Mouse (Mus musculus): ENCODE measurements around the gene Smc6. TPM values are rescaled to one million over a fixed set of nuclear protein-coding genes. Genes with fewer than 3 reads are reported as not detected.

Gene Smc6
- total and polyA plus RNA-seq, 3 experiments, result 47.9 to 84.4 (median 50.1) TPM

DNA sequence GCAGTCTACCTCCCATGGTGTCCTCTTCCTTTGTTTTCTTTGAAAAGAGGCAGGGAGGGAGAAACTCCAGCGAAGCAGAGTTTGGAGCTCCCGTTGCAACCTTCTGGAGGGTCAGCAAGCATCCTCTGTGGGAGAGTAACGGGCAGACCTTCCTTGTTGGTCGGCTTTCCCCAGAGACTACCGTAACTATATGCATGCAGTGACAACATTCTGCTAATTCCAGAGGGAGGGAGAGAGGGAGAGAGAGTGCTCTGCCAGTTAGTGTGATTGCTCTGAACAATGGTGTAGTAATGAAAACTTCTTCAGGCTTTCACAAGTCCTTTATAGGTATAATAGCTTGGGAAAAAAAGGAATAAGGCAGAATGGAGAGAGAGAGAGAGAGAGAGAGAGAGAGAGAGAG is 41.0 kb upstream of the Smc6 start:
- H3K27ac ChIP-seq (ENCODE audit: insufficient read depth, low read depth), result no peak overlapping the region
- H3K36me3 ChIP-seq (replicated peaks in 1 of 2; ENCODE audit: control insufficient read depth in 1 of 2, insufficient read depth in 1 of 2, low read length in 1 of 2), result no peaks in the 10 kb centered on the region
- no peak overlapping the region for H3K9ac ChIP-seq (ENCODE audit: insufficient read depth, low read depth)
- TF ChIP-seq ZKSCAN1 (IDR thresholded peaks at IDR 0.05; ENCODE audit: borderline replicate concordance, low read depth, low read length), result no peak
- peaks cover 0 to 17% of the 10 kb centered on the region in 2 experiments; a peak in 2 of 4 replicates for H3K4me1 ChIP-seq (ENCODE audit: control insufficient read depth in 1 of 2, insufficient read depth in 2 of 2)
- in situ Hi-C loops (cut with MboI; ENCODE audit: low pct_ligation_motif_present, low pct_unique_long_range_greater_than_20kb, low sequenced_read_pairs) (no loop called here), dilution Hi-C loops (cut with MboI; ENCODE audit: extremely low pct_ligation_motif_present, extremely low pct_unique_long_range_greater_than_20kb, low sequenced_read_pairs) (no loop called here)
- H3K4me3 ChIP-seq (replicated peaks in 1 of 3; ENCODE audit: low read depth in 2 of 3, low read length in 2 of 3, poor library complexity in 1 of 3), result no peak overlapping the region
- no peaks in the 10 kb centered on the region for H3K27me3 ChIP-seq (replicated peaks)
- H3K79me2 ChIP-seq (replicated peaks; ENCODE audit: control insufficient read depth, extremely low read depth, insufficient read depth, poor library complexity, severe bottlenecking), result no peaks in the 10 kb centered on the region
- no peak overlapping the region for H3K4me2 ChIP-seq (ENCODE audit: insufficient read depth, low read depth, poor library complexity, severe bottlenecking)
- no peak for DNase-seq (ENCODE audit: extremely low read depth)
- no peaks in the 10 kb centered on the region for H3K9me3 ChIP-seq (replicated peaks; ENCODE audit: low read length)

- H3K36me3 ChIP-seq (replicated peaks in 1 of 2; ENCODE audit: control insufficient read depth in 1 of 2, insufficient read depth in 1 of 2, low read length in 1 of 2), result no peaks in the 10 kb centered on the region
These were observed 39.6 kb upstream of the Smc6 start for GRCm38 (mm10) chr12:11226123-11226522.

GRCm38 (mm10) chr12:11226529-11227268 is 39.0 kb upstream of the Smc6 start:
- DNase-seq (ENCODE audit: extremely low read depth), result no peak
- dilution Hi-C loops (cut with MboI; ENCODE audit: extremely low pct_ligation_motif_present, extremely low pct_unique_long_range_greater_than_20kb, low sequenced_read_pairs) (no loop called here), in situ Hi-C loops (cut with MboI; ENCODE audit: low pct_ligation_motif_present, low pct_unique_long_range_greater_than_20kb, low sequenced_read_pairs) (no loop called here)
- TF ChIP-seq MYC (IDR thresholded peaks at IDR 0.05; ENCODE audit: low read depth, low read length), result no peak
- TF ChIP-seq IRF4 (IDR thresholded peaks at IDR 0.05; ENCODE audit: low read depth, low read length), result no peak
- TF ChIP-seq MAFK (IDR thresholded peaks at IDR 0.05; ENCODE audit: insufficient replicate concordance, low read length), result no peak
- no peak for TF ChIP-seq CHD1 (IDR thresholded peaks at IDR 0.05; ENCODE audit: low read depth, low read length)
- no peak for TF ChIP-seq HCFC1 (IDR thresholded peaks at IDR 0.05; ENCODE audit: low read depth, low read length)
- no peak for TF ChIP-seq BHLHE40 (IDR thresholded peaks at IDR 0.05; ENCODE audit: low read depth, low read length)
- TF ChIP-seq POLR2A (IDR thresholded peaks at IDR 0.05; ENCODE audit: low read depth, low read length), result no peak
- Histone ChIP-seq H3K4me3 (replicated peaks in 1 of 3; ENCODE audit: low read depth in 2 of 3, low read length in 2 of 3, poor library complexity in 1 of 3) (no peak overlapping the region), H3K4me2 (ENCODE audit: insufficient read depth, low read depth, poor library complexity, severe bottlenecking) (no peak overlapping the region), H3K27ac (ENCODE audit: insufficient read depth, low read depth) (no peak overlapping the region), H3K27me3 (replicated peaks) (no peaks in the 10 kb centered on the region), H3K79me2 (replicated peaks; ENCODE audit: control insufficient read depth, extremely low read depth, insufficient read depth, poor library complexity, severe bottlenecking) (no peaks in the 10 kb centered on the region), H3K9ac (ENCODE audit: insufficient read depth, low read depth) (no peak overlapping the region), H3K36me3 (replicated peaks in 1 of 2; ENCODE audit: control insufficient read depth in 1 of 2, insufficient read depth in 1 of 2, low read length in 1 of 2) (no peaks in the 10 kb centered on the region), H3K9me3 (replicated peaks; ENCODE audit: low read length) (no peaks in the 10 kb centered on the region), H3K4me1 (ENCODE audit: control insufficient read depth in 1 of 2, insufficient read depth in 2 of 2) (peaks cover 0 to 24% of the 10 kb centered on the region in 2 experiments; a peak in 2 of 4 replicates)

More at GRCm38 (mm10) chr12:11226123-11226522, 39.6 kb upstream of the Smc6 start:
- peaks cover 0 to 24% of the 10 kb centered on the region in 2 experiments; a peak in 2 of 4 replicates for H3K4me1 ChIP-seq (ENCODE audit: control insufficient read depth in 1 of 2, insufficient read depth in 2 of 2)
- DNase-seq (ENCODE audit: extremely low read depth), result no peak
- dilution Hi-C loops (cut with MboI; ENCODE audit: extremely low pct_ligation_motif_present, extremely low pct_unique_long_range_greater_than_20kb, low sequenced_read_pairs) (no loop called here), in situ Hi-C loops (cut with MboI; ENCODE audit: low pct_ligation_motif_present, low pct_unique_long_range_greater_than_20kb, low sequenced_read_pairs) (no loop called here)
- no peak for TF ChIP-seq E2F4 (IDR thresholded peaks at IDR 0.05; ENCODE audit: insufficient replicate concordance, low read depth, low read length)
- TF ChIP-seq POLR2A (IDR thresholded peaks at IDR 0.05; ENCODE audit: low read depth, low read length), result no peak
- TF ChIP-seq ZC3H11A (IDR thresholded peaks at IDR 0.05; ENCODE audit: low read depth, low read length), result no peak
- TF ChIP-seq GABPA (IDR thresholded peaks at IDR 0.05; ENCODE audit: insufficient replicate concordance, low read depth, low read length), result no peak
- no peak for TF ChIP-seq MAZ (IDR thresholded peaks at IDR 0.05; ENCODE audit: low read depth, low read length)
- no peak for TF ChIP-seq PAX5 (IDR thresholded peaks at IDR 0.05; ENCODE audit: low read length)
- TF ChIP-seq ZKSCAN1 (IDR thresholded peaks at IDR 0.05; ENCODE audit: borderline replicate concordance, low read depth, low read length), result no peak
- no peak for TF ChIP-seq NELFE (IDR thresholded peaks at IDR 0.05; ENCODE audit: low read depth, low read length)
- TF ChIP-seq IRF4 (IDR thresholded peaks at IDR 0.05; ENCODE audit: low read depth, low read length), result no peak
- no peak for TF ChIP-seq ZMIZ1 (IDR thresholded peaks at IDR 0.05; ENCODE audit: low read depth, low read length)
- no peak for TF ChIP-seq MYC (IDR thresholded peaks at IDR 0.05; ENCODE audit: low read depth, low read length)
- no peak for TF ChIP-seq RCOR1 (conservative IDR thresholded peaks at IDR 0.05; ENCODE audit: low read depth, low read length)
- TF ChIP-seq TBP (conservative IDR thresholded peaks at IDR 0.05; ENCODE audit: low read depth, low read length), result no peak
- TF ChIP-seq SMC3 (IDR thresholded peaks at IDR 0.05; ENCODE audit: low read depth, low read length), result no peak
- no peaks in the 10 kb centered on the region for H3K9me3 ChIP-seq (replicated peaks; ENCODE audit: low read length)
- no peak overlapping the region for H3K27ac ChIP-seq (ENCODE audit: insufficient read depth, low read depth)
- H3K9ac ChIP-seq (ENCODE audit: insufficient read depth, low read depth), result no peak overlapping the region
- H3K4me3 ChIP-seq (replicated peaks in 1 of 3; ENCODE audit: low read depth in 2 of 3, low read length in 2 of 3, poor library complexity in 1 of 3), result no peak overlapping the region
- H3K4me2 ChIP-seq (ENCODE audit: insufficient read depth, low read depth, poor library complexity, severe bottlenecking), result no peak overlapping the region
- H3K79me2 ChIP-seq (replicated peaks; ENCODE audit: control insufficient read depth, extremely low read depth, insufficient read depth, poor library complexity, severe bottlenecking), result no peaks in the 10 kb centered on the region
- H3K27me3 ChIP-seq (replicated peaks), result no peaks in the 10 kb centered on the region
